Mouse (Mus musculus) forebrain, embryonic 11.5 days (tissue): ENCODE measurements around the gene Hivep2. TPM values are rescaled to one million over a fixed set of nuclear protein-coding genes. Genes with fewer than 3 reads are reported as not detected.

ENCODE experiments used
- ATAC-seq: fragments of 200-750 bp; cut with Nextera tagmentation; replicated peaks from 2 replicates; pipeline ENCODE4 v1.8.0; 2017; ENCODE audit warnings: moderate TSS enrichment; ENCODE audit not compliant: low FRiP score
- DNase-seq: peaks from one replicate; pipeline ENCODE4 v3.0.0-alpha.2; 2017; ENCODE audit warnings: low spot score
- H3K27ac ChIP-seq: fragments of 300-500 bp; sonication (generic); 2 replicates; pipeline ENCODE4 v1.5.1; 2014; ENCODE audit warnings: low read depth, low read length
- H3K27me3 ChIP-seq: fragments of 300-500 bp; sonication (generic); 2 replicates; pipeline ENCODE4 v1.6.1; 2014; ENCODE audit warnings: mild to moderate bottlenecking, low read length, mixed read lengths; ENCODE audit not compliant: control insufficient read depth, insufficient read depth
- H3K36me3 ChIP-seq: fragments of 300-500 bp; sonication (generic); 2 replicates; pipeline ENCODE4 v1.6.1; 2014; ENCODE audit warnings: mild to moderate bottlenecking, low read length, moderate library complexity, mixed read lengths; ENCODE audit not compliant: control insufficient read depth, insufficient read depth
- H3K4me1 ChIP-seq: fragments of 300-500 bp; sonication (generic); replicated peaks from 2 replicates; pipeline ENCODE4 v1.6.1; 2014; ENCODE audit warnings: low read length, mixed read lengths; ENCODE audit not compliant: control insufficient read depth, insufficient read depth
- H3K4me2 ChIP-seq: fragments of 300-500 bp; sonication (generic); 2 replicates; pipeline ENCODE4 v1.6.1; 2014; ENCODE audit warnings: low read depth, mild to moderate bottlenecking, low read length, moderate library complexity, mixed read lengths; ENCODE audit not compliant: severe bottlenecking
- H3K4me3 ChIP-seq: fragments of 300-500 bp; sonication (generic); 2 replicates; pipeline ENCODE4 v1.5.1; 2014; ENCODE audit warnings: low read depth, low read length
- H3K9ac ChIP-seq: fragments of 300-500 bp; sonication (generic); 2 replicates; pipeline ENCODE4 v1.6.1; 2014; ENCODE audit warnings: low read length
- H3K9me3 ChIP-seq: fragments of 300-500 bp; sonication (generic); 2 replicates; pipeline ENCODE4 v1.6.1; 2016; ENCODE audit warnings: low read length, mixed read lengths; ENCODE audit not compliant: control insufficient read depth
- WGBS: fragments of 180-500 bp; shearing (Covaris S2); extraction: QIAGEN DNeasy Blood & Tissue Kit; methylation state at CpG from one replicate; pipeline ENCODE4 v1.1.7; 2014; 5-methylcytosine and 5-hydroxymethylcytosine counted together
- polyA plus RNA-seq: library from polyadenylated mRNA; unstranded; fragments of >200 nt; fragmentation: Nextera tagmentation; extraction: Ambion mirVana; gene quantifications from 2 replicates; pipeline ENCODE4 v1.2.1, GENCODE M21; 2014

The Hivep2 gene
- polyA plus RNA-seq, 1 experiment from 2014 or later = 4.7 TPM

DNA sequence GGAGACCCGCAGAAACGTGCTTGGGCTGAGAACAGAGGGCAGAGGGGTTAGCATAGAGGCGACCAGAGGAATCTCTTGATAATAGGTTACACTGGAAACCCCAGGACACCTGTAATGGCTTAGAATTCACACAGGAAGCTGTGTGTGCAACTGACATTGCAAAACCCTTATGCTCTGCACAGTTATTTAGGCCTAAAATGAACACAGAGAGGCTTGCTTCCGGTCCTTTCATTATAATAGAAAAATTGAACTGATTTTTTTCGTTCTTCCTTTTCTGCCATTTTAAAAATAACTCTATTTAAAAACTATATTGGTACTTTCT is 2.3 kb downstream of the Hivep2 start:
- no peak for DNase-seq
- WGBS = 13% methylated on average over 5 of the region's 5 CpGs
- Histone ChIP-seq H3K4me2 (peak overlapping the region; percentile 100), H3K4me1 (no peaks in the 10 kb centered on the region), H3K27me3 (no peaks in the 10 kb centered on the region), H3K9ac (peak overlapping the region; percentile 83), H3K4me3 (peak overlapping the region; percentile 71), H3K9me3 (no peaks in the 10 kb centered on the region), H3K36me3 (no peaks in the 10 kb centered on the region), H3K27ac (no peak overlapping the region)
- no peak for ATAC-seq

DNA sequence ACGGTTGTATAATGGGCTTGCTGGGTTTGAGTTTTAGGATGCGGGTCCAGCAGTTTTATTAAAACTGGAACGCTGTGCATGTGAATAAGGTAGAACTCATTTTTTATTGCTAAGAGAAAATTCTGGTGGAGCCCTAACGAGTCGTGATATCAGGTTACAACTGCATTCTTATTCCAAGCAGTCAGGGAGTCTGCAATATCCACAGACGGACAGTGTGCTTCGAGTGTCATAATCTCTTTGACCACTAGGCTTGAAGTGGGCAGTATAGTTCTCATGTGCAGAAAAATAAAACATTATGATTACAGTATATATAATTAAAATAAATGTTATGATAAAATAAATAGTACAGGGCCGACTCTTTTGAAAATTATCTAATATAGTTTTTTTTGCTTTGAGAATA is 3.1 kb downstream of the Hivep2 start:
- H3K4me3 ChIP-seq = no peak overlapping the region
- H3K9ac ChIP-seq = no peak overlapping the region
- 20% methylated on average over 8 of the region's 8 CpGs for WGBS
- no peak for DNase-seq
- H3K4me1 ChIP-seq = no peaks in the 10 kb centered on the region
- ATAC-seq = no peak
- no peaks in the 10 kb centered on the region for H3K27me3 ChIP-seq
- H3K9me3 ChIP-seq = no peaks in the 10 kb centered on the region
- peak overlapping the region; percentile 0; the same call in 1 of the 2 replicates for H3K4me2 ChIP-seq
- no peak overlapping the region for H3K27ac ChIP-seq
- no peaks in the 10 kb centered on the region for H3K36me3 ChIP-seq

DNA sequence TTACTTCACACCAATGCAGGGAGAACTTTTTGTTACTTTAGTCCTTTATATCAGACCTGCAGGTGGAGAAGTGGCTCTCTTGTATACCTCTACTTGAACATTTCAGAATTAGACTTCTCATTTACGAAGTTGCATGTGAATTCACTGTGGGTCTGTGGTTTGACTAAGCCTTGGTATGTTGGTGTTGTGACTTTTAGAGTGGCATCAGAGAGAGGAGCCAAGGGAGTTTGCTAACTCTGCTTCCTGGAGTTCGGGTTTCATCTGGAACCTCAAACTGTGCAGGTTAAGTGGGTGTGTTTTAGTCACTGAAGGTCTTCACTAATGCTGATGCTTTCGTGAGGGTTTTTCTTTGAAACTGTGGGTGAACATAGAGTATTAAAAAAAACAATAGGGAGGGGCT is 4.4 kb downstream of the Hivep2 start:
- H3K9ac ChIP-seq = no peak overlapping the region
- H3K9me3 ChIP-seq = no peaks in the 10 kb centered on the region
- no peaks in the 10 kb centered on the region for H3K4me1 ChIP-seq
- H3K36me3 ChIP-seq = no peaks in the 10 kb centered on the region
- H3K4me2 ChIP-seq = no peak overlapping the region
- no peak overlapping the region for H3K27ac ChIP-seq
- ATAC-seq (no peak), DNase-seq (no peak)
- 80% methylated on average over 3 of the region's 3 CpGs for WGBS
- H3K4me3 ChIP-seq = no peak overlapping the region
- no peaks in the 10 kb centered on the region for H3K27me3 ChIP-seq

DNA sequence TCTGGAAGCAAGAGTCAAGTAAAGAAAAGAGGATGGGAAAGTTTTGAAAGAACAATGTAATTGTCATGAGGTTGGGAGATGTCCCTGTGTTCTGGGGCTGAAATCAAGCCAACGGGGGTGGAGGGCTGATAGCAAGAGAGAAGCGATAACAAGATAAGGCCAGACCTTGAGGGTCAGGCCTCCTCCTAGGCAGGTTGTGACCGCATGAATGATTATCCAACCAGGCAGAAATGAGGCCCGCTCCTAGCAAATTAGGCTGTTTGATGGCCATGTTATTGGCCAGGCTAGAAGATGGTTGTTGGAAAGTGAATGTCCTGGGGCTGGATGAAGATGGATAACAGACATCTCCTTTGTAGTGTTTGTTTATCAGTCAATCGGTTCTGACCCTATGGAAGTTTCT is 5.4 kb downstream of the Hivep2 start:
- ATAC-seq (no peak), DNase-seq (no peak)
- Histone ChIP-seq H3K36me3 (no peaks in the 10 kb centered on the region), H3K9me3 (no peaks in the 10 kb centered on the region), H3K4me2 (no peak overlapping the region), H3K4me3 (no peak overlapping the region), H3K27ac (no peak overlapping the region), H3K27me3 (no peaks in the 10 kb centered on the region), H3K9ac (no peak overlapping the region), H3K4me1 (no peaks in the 10 kb centered on the region)
- WGBS = 56% methylated on average over 5 of the region's 5 CpGs

DNA sequence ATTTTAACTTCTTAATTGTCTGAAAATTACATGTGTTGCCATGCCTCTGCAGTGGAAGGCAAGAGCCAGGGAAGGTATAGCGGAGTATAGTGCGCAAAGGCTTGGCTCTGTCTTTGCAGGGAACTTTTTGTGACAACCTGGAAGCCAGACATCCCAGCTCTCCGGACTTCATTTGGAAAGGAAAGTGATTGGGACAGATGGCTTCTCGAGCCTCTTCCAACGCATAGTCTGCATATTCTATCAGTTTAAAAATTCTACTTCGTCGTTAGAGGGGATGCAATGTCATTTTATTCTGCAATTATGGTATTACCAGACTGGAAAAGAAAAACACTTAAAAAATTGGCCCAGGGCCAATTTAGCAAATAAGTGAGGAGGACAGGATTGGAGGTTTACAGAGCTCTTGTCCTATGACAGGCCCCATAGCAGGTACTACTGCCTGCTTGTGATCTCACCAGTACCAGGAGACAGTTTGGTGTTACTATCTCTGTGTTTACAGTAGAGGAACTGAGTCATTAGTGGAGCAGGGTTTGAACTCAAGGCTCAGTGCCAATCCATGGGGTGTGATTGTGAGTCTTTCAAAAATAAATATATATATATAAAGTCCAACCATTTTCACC is 7.8 kb downstream of the Hivep2 start:
- Histone ChIP-seq H3K27ac (no peak overlapping the region), H3K4me2 (no peak overlapping the region), H3K9me3 (no peaks in the 10 kb centered on the region), H3K4me3 (no peak overlapping the region), H3K4me1 (no peaks in the 10 kb centered on the region), H3K9ac (no peak overlapping the region), H3K36me3 (no peaks in the 10 kb centered on the region), H3K27me3 (no peaks in the 10 kb centered on the region)
- WGBS = 84% methylated on average over 7 of the region's 7 CpGs
- ATAC-seq (no peak), DNase-seq (peak; percentile 30)

DNA sequence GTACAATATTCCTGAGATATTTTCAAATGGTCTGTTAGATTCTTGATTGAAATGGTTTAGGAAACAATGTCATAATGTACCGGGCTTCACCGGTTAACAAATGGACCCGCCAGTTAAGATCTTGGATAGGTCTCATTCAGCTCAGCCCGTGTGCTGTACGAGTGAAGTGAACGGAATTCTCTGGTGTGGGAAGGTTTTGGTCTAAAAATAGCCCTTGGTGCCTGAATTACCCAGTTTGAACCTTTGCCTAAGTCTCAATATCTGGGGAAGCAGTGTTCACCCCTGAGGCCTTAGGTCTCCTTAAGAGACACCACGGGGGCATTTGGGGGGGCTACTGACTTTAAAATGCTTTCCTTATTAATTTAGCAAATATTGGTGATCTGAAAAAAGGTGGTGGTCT is 8.6 kb downstream of the Hivep2 start:
- no peak overlapping the region for H3K9ac ChIP-seq
- WGBS = 80% methylated on average over 7 of the region's 7 CpGs
- H3K27ac ChIP-seq = no peak overlapping the region
- no peak for ATAC-seq
- no peaks in the 10 kb centered on the region for H3K36me3 ChIP-seq
- DNase-seq = peak; percentile 18
- H3K4me2 ChIP-seq = no peak overlapping the region
- H3K27me3 ChIP-seq = no peaks in the 10 kb centered on the region
- no peaks in the 10 kb centered on the region for H3K9me3 ChIP-seq
- H3K4me1 ChIP-seq = no peaks in the 10 kb centered on the region
- H3K4me3 ChIP-seq = no peak overlapping the region

DNA sequence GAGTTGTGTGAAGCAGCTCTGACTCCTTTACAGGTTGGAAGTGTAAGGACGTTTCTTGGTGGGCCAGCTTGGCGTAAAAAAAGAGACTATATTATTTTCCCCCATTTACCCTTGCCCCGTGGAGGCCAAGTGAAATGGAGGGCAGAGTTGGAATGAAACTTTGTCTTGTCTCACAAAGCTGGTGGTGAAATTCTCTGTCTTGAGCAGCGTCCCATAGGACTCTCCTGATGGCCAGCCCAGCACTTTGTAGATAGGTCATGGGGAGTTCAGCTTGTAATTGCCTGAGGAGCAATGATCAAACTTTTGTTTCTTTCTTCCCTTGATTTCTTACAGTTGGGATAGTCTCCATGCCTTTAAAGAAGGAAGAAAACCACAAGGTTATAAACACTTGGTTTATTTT is 10.0 kb downstream of the Hivep2 start:
- H3K4me1 ChIP-seq = no peaks in the 10 kb centered on the region
- H3K9me3 ChIP-seq = no peaks in the 10 kb centered on the region
- no peak overlapping the region for H3K4me3 ChIP-seq
- DNase-seq = peak; percentile 2
- no peaks in the 10 kb centered on the region for H3K27me3 ChIP-seq
- no peaks in the 10 kb centered on the region for H3K36me3 ChIP-seq
- H3K9ac ChIP-seq = no peak overlapping the region
- WGBS = 76% methylated on average over 4 of the region's 4 CpGs
- ATAC-seq = no peak
- no peak overlapping the region for H3K4me2 ChIP-seq
- H3K27ac ChIP-seq = no peak overlapping the region

DNA sequence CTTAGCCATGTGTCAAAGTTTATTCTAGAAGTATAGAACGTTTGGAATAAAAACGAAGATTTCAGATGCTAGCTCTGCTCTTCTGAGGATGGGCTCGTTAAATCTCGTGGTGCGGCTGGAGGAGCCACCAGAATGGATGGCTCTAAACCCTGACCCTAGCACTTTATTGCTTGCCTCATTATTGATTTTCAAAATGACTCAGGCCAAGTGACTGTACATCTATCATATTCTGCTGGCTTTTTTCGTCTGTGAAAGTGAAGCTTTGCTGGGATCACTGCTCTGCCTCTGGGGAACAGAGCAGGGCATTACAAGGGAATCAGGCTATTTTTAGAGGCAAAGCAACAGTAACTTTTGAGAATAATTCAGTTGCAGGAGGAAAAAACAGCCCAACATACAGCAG is 10.4 kb downstream of the Hivep2 start:
- Histone ChIP-seq H3K36me3 (no peaks in the 10 kb centered on the region), H3K27ac (no peak overlapping the region), H3K4me2 (no peak overlapping the region), H3K9me3 (no peaks in the 10 kb centered on the region), H3K4me3 (no peak overlapping the region), H3K4me1 (no peaks in the 10 kb centered on the region), H3K9ac (no peak overlapping the region), H3K27me3 (no peaks in the 10 kb centered on the region)
- DNase-seq (peak; percentile 9), ATAC-seq (no peak)
- 72% methylated on average over 6 of the region's 6 CpGs for WGBS

DNA sequence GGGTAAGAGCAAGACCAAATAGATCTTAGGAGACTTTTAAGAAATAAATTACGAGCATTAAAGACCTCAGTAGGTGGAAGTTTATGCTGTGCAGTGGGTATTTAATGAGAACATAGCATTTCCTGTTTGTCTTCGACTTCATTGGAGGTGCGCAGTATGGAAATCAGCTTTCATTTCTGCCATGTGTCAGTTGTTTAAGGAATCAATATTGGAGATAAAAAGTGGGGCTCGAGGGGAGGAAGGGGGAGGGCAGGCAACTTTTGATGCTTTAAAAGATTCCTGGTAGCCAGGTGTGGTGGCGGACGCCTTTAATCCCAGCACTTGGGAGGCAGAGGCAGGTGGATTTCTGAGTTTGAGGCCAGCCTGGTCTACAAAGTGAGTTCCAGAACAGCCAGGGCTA is 16.4 kb downstream of the Hivep2 start:
- no peaks in the 10 kb centered on the region for H3K9me3 ChIP-seq
- peak overlapping the region; percentile 83; the same call in 1 of the 2 replicates for H3K4me2 ChIP-seq
- H3K27me3 ChIP-seq = no peaks in the 10 kb centered on the region
- peak overlapping the region; percentile 61 for H3K9ac ChIP-seq
- ATAC-seq (no peak), DNase-seq (peak; percentile 27)
- H3K27ac ChIP-seq = no peak overlapping the region
- WGBS = 77% methylated on average over 6 of the region's 6 CpGs
- H3K4me3 ChIP-seq = peak overlapping the region; percentile 45
- H3K36me3 ChIP-seq = no peaks in the 10 kb centered on the region
- H3K4me1 ChIP-seq = no peaks in the 10 kb centered on the region
